7 mouse cellular contexts compared by ENCODE assay signal in genomic region chr9:121477305-121477911, GRCm38 (mm10). TPM values are rescaled to one million over a fixed set of nuclear protein-coding genes. Genes with fewer than 3 reads are reported as not detected.
A peak's percentile ranks its signal among the peaks of the same experiment; 100 is the strongest.
DNase-seq lines count a peak whose midpoint lies in the region; ATAC-seq lines count a peak whose summit lies in the region.

No protein-coding gene starts in this region.

- no peaks in the 10 kb centered on the region for H3K27me3 ChIP-seq in hindbrain, embryonic 14.5 days (ENCODE audit: control insufficient read depth, insufficient read depth, low read length)

- H3K36me3 ChIP-seq in hindbrain, embryonic 14.5 days (replicated peaks; ENCODE audit: control insufficient read depth, insufficient read depth), result peaks cover 28% of the 10 kb centered on the region

- no peaks in the 10 kb centered on the region for H3K4me1 ChIP-seq in hindbrain, embryonic 14.5 days (replicated peaks; ENCODE audit: control insufficient read depth, insufficient read depth, low read length)

- peak; percentile 47 for DNase-seq in WW6 (ENCODE audit: low read depth, low spot score)
- peak; percentile 80 for DNase-seq in cerebellum, adult 8-10 months
- peak; percentile 78 for DNase-seq in forelimb bud, embryonic 11.5 days (ENCODE audit: low read depth, low spot score)
- peak; percentile 92 for DNase-seq in hindbrain, embryonic 14.5 days (ENCODE audit: low spot score)
- DNase-seq in layer of hippocampus, postnatal 25 days (ENCODE audit: extremely low spot score in 1 of 2, low spot score in 1 of 2), result peak; percentile 73 to 85
- peak; percentile 86 for DNase-seq in right cerebral cortex, postnatal 14 days

- H3K9me3 ChIP-seq in hindbrain, embryonic 14.5 days (ENCODE audit: control insufficient read depth, low read length), result no peaks in the 10 kb centered on the region

- H3K4me3 ChIP-seq in hindbrain, embryonic 14.5 days (replicated peaks; ENCODE audit: low read length), result no peak overlapping the region

- 14% methylated on average over 15 of the region's 15 CpGs for WGBS in hindbrain, embryonic 14.5 days

- no peak overlapping the region for H3K27ac ChIP-seq in hindbrain, embryonic 14.5 days

- H3K9ac ChIP-seq in hindbrain, embryonic 14.5 days, result no peak overlapping the region

- peak; percentile 64; the same call in 1 of the 2 replicates for ATAC-seq in hindbrain, embryonic 14.5 days (ENCODE audit: low FRiP score)
- ATAC-seq in megakaryocyte, adult 5-6 weeks (ENCODE audit: poor library complexity, severe bottlenecking), result peak; percentile 48; the same call in 1 of the 2 replicates

- H3K4me2 ChIP-seq in hindbrain, embryonic 14.5 days (replicated peaks), result 0 out of 2 replicates have a peak overlapping the region, but pooled peaks have one; percentile 2

RNA-seq across cellular contexts. Expression of gene Cck, which starts 18.1 kb away (rescaled TPM):
- 73.5 and 83.2 TPM in 2 replicates for polyA plus RNA-seq in hindbrain, embryonic 14.5 days (2014; fragmentation: Nextera tagmentation; extraction: Ambion mirVana)
- total RNA-seq in layer of hippocampus, postnatal 25 days (2021), result 100 to 1,000 TPM; 681 to 734 TPM
- not detected in 2 replicates for total RNA-seq in megakaryocyte, adult 5-6 weeks (2015)
- not detected in 2 replicates for total RNA-seq in megakaryocyte, adult 5-6 weeks (2017)

Comparison
In these comparisons a context has a peak if more than half of its experiments do, and no peak if none do; other contexts are left out.
1. RNA of gene Cck, which starts 18.1 kb away (total RNA-seq): 681 to 734 TPM in layer of hippocampus, postnatal 25 days; not detected in megakaryocyte, adult 5-6 weeks; every median in the first group is over 100 times any median in the second.
2. Peak in every context shown above with its lines, with median percentiles within 50 percentile points of each other: DNase-seq.